Mouse (Mus musculus) G1E (cell line): ENCODE data around the gene BC055324. TPM values are rescaled to one million over a fixed set of nuclear protein-coding genes. Genes with fewer than 3 reads are reported as not detected.

Experiments used
- ATAC-seq: 2 replicates; pipeline ENCODE4 v1.8.0; 2016; ENCODE audit warnings: mild to moderate bottlenecking; ENCODE audit not compliant: insufficient number of reproducible peaks, poor library complexity, low FRiP score, severe bottlenecking; ENCODE audit errors: extremely low read depth
- DNase-seq: peaks from one replicate; pipeline ENCODE4 v3.0.0; 2012; ENCODE audit warnings: low spot score
- H3K27me3 ChIP-seq: 2 replicates; pipeline ENCODE4 v1.6.1; 2012; ENCODE audit warnings: mild to moderate bottlenecking, low read length, inconsistent platforms; ENCODE audit not compliant: insufficient read depth
- H3K36me3 ChIP-seq: replicated peaks from 2 replicates; pipeline ENCODE3; 2012; ENCODE audit warnings: mild to moderate bottlenecking, inconsistent platforms
- H3K4me1 ChIP-seq: 2 replicates; pipeline ENCODE4 v1.6.1; 2012; ENCODE audit warnings: low read depth, low read length, inconsistent platforms, mixed read lengths; ENCODE audit not compliant: insufficient read depth
- H3K4me3 ChIP-seq: 2 replicates; pipeline ENCODE4 v1.5.1; 2012; ENCODE audit warnings: low read depth, mild to moderate bottlenecking, inconsistent platforms, low read length, moderate library complexity, mixed read lengths
- H3K9me3 ChIP-seq: replicated peaks from 2 replicates; pipeline ENCODE4 v1.6.1; 2012; ENCODE audit warnings: inconsistent platforms
- CTCF ChIP-seq: IDR thresholded peaks from 2 replicates; pipeline ENCODE4 v1.5.1; 2012; ENCODE audit warnings: low read depth, low read length, inconsistent platforms, mixed read lengths
- GATA1 ChIP-seq: IDR thresholded peaks from 2 replicates; pipeline ENCODE4 v1.6.1; 2012; ENCODE audit warnings: borderline replicate concordance, low read length, inconsistent platforms, mixed read lengths
- GATA2 ChIP-seq: IDR thresholded peaks from 2 replicates; pipeline ENCODE4 v1.6.1; 2012; ENCODE audit warnings: low read depth, low read length, inconsistent platforms, borderline replicate concordance
- POLR2AphosphoS5 ChIP-seq: IDR thresholded peaks from 2 replicates; pipeline ENCODE4 v1.6.1; 2012; ENCODE audit warnings: low read depth, low read length, inconsistent platforms; ENCODE audit not compliant: insufficient replicate concordance
- TAL1 ChIP-seq: conservative IDR thresholded peaks from 2 replicates; pipeline ENCODE4 v1.6.1; 2012; ENCODE audit warnings: low read depth, low read length, inconsistent platforms, mixed read lengths
- polyA plus RNA-seq: library from polyadenylated mRNA; stranded (reverse); fragments of >175 nt; gene quantifications from 2 replicates; pipeline ENCODE4 v1.2.3, GENCODE M21; 2012
- total RNA-seq, 2 experiments: library from RNA; stranded (forward) in 1 of 2; stranded (reverse) in 1 of 2; fragments of 200-1000 nt in 1 of 2; fragments of >200 nt in 1 of 2; fragmentation: Nextera tagmentation in 1 of 2; gene quantifications; 2 replicates each; pipeline ENCODE4 v1.2.3; 2014 to 2017

The BC055324 gene
- total and polyA plus RNA-seq, 3 experiments: 3.7 to 39.9 (median 26.0) TPM

GRCm38 (mm10) chr1:163995609-163995913, 965 bp upstream of the BC055324 start:
- ATAC-seq (no peak), DNase-seq (no peak)
- TF ChIP-seq GATA1 (no peak), CTCF (no peak), GATA2 (no peak), POLR2AphosphoS5 (no peak), TAL1 (no peak)
- Histone ChIP-seq H3K4me1 (peaks cover 22% of the 10 kb centered on the region), H3K27me3 (no peaks in the 10 kb centered on the region), H3K4me3 (peak overlapping the region; percentile 91), H3K9me3 (no peaks in the 10 kb centered on the region), H3K36me3 (peaks cover 24% of the 10 kb centered on the region)

DNA sequence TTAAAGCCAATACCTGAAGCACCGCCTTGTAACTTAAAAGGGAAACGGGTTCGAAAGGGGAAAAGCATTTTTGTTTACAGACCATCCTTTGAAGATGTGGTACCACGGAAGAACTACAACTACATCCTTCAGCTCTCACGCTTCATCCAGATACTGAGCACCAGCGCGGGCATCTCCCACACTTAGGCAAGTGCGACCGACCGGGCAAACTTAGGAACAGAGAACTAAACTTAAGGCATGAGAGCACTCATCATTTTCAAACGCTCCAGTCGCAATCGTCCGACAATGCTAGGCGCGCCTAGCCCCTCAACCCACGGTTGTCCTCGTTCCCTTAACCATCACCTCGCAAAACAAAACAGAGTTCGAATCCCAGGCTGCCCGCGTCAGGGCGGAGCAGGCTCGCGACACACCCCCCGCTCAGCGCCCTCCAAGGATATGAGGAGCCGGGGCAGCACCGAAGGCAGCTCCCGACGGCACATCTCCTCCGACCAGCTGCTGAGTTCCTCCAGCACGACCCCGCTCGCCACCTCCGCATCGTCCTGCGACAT, 349 bp downstream of the BC055324 start:
- no peaks in the 10 kb centered on the region for H3K9me3 ChIP-seq
- DNase-seq (peak; percentile 2), ATAC-seq (0 out of 2 replicates have a peak, but pooled peaks have one; percentile 9)
- no peak for TF ChIP-seq TAL1
- no peak for TF ChIP-seq GATA2
- no peak for TF ChIP-seq POLR2AphosphoS5
- TF ChIP-seq GATA1: no peak
- no peak for TF ChIP-seq CTCF
- H3K4me3 ChIP-seq: peak overlapping the region; percentile 91
- H3K4me1 ChIP-seq: peaks cover 22% of the 10 kb centered on the region
- H3K36me3 ChIP-seq: peaks cover 25% of the 10 kb centered on the region
- H3K27me3 ChIP-seq: no peaks in the 10 kb centered on the region

DNA sequence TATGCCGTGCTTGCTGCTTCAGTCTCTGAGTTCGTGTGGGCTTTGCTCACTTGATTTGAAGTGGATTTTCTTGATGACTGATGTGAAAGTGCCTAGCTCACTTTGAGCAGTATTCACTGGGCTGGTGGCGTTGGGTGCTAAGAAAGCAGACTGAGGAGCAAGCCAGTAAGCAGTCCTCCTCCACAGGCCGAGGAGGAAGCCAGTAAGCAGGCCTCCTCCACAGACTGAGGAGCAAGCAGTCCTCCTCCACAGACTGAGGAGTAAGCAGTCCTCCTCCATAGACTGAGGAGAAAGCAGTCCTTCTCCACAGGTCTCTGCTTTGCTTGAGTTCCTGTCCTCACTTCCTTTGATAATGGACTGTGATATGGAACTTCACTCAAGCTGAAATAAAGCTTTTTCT, 2.2 kb downstream of the BC055324 start:
- no peak for TF ChIP-seq POLR2AphosphoS5
- no peak for TF ChIP-seq TAL1
- no peak for TF ChIP-seq GATA1
- no peak for TF ChIP-seq CTCF
- TF ChIP-seq GATA2: no peak

GRCm38 (mm10) chr1:163976515-163976914, 18.1 kb downstream of the BC055324 start:
- Histone ChIP-seq H3K36me3 (peaks cover 53% of the 10 kb centered on the region), H3K4me3 (no peak overlapping the region), H3K4me1 (0 out of 2 replicates have a peak, but pooled peaks cover 3% of the 10 kb centered on the region), H3K9me3 (no peaks in the 10 kb centered on the region), H3K27me3 (no peaks in the 10 kb centered on the region)
- TF ChIP-seq POLR2AphosphoS5: no peak
- TF ChIP-seq GATA2: no peak
- TF ChIP-seq TAL1: no peak
- no peak for TF ChIP-seq GATA1
- no peak for TF ChIP-seq CTCF
- DNase-seq (no peak), ATAC-seq (peak; percentile 51; the same call in 1 of the 2 replicates)

More for the DNA sequence above, 2.2 kb downstream of the BC055324 start:
- DNase-seq: no peak
- H3K9me3 ChIP-seq: no peaks in the 10 kb centered on the region
- H3K27me3 ChIP-seq: no peaks in the 10 kb centered on the region
- H3K36me3 ChIP-seq: peaks cover 32% of the 10 kb centered on the region
- H3K4me1 ChIP-seq: peaks cover 22% of the 10 kb centered on the region
- no peak for ATAC-seq
- no peak overlapping the region for H3K4me3 ChIP-seq

DNA sequence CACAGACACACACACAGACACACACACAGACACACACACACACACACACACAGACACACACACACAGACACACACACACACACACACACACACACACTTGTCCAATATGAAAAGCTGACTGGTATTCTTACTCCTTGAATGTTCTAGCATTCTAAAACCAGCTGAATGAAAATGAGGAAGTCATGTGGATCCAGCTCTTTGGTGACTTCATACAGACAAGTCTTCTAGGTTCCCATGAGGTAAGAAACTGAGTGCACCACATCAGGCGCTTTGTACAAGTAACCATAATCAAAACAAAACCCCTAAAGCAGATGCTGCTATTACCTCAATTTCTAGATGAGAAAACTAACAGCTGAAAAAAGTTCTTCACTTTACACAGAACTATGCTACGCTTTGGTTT, 19.5 kb downstream of the BC055324 start:
- TF ChIP-seq CTCF (no peak), GATA1 (no peak)
- peaks cover 49% of the 10 kb centered on the region for H3K36me3 ChIP-seq
- no peaks in the 10 kb centered on the region for H3K27me3 ChIP-seq
- H3K4me1 ChIP-seq: 0 out of 2 replicates have a peak, but pooled peaks cover 3% of the 10 kb centered on the region
- ATAC-seq (peak; percentile 60; the same call in 1 of the 2 replicates), DNase-seq (no peak)
- H3K9me3 ChIP-seq: no peaks in the 10 kb centered on the region
- H3K4me3 ChIP-seq: no peak overlapping the region

DNA sequence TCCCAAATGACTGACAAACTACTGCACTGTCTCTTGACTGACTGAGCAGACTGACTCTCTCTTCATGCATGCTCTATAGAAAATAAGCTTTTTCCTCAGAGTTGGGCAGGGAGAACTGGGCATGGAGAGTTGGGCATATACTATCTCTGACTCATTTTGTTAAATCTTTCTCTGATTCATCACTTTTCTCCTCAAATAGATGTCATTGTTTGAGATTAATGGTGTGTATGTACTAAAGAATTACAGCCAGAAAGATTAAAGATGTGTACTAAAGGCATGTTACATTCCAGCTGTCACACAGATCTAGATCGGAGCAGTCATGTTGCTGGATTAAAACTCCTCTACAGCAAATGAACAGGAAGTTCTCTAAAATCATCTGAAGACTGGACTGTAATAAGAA, 20.1 kb downstream of the BC055324 start:
- Histone ChIP-seq H3K4me3 (no peak overlapping the region), H3K9me3 (no peaks in the 10 kb centered on the region), H3K4me1 (0 out of 2 replicates have a peak, but pooled peaks cover 3% of the 10 kb centered on the region), H3K27me3 (no peaks in the 10 kb centered on the region), H3K36me3 (peaks cover 48% of the 10 kb centered on the region)
- TF ChIP-seq POLR2AphosphoS5 (no peak), TAL1 (no peak), GATA1 (no peak), GATA2 (no peak), CTCF (no peak)
- no peak for DNase-seq
- ATAC-seq: no peak
